Mouse (Mus musculus) lung, embryonic 15.5 days (tissue): ENCODE results near the gene Bmp7. TPM values are rescaled to one million over a fixed set of nuclear protein-coding genes. Genes with fewer than 3 reads are reported as not detected.

Experiments used
- ATAC-seq: fragments of 200-750 bp; cut with Nextera tagmentation; 2 replicates; pipeline ENCODE4 v1.8.0; 2017; ENCODE audit warnings: moderate number of reproducible peaks, borderline replicate concordance; ENCODE audit not compliant: low FRiP score, low TSS enrichment; ENCODE audit errors: extremely low read depth
- H3K27ac ChIP-seq: fragments of 300-500 bp; sonication (generic); 2 replicates; pipeline ENCODE4 v1.5.1; 2015; ENCODE audit warnings: moderate library complexity, mild to moderate bottlenecking, inconsistent platforms
- H3K27me3 ChIP-seq: fragments of 300-500 bp; sonication (generic); 2 replicates; pipeline ENCODE4 v1.6.1; 2015; ENCODE audit warnings: inconsistent platforms
- H3K36me3 ChIP-seq: fragments of 300-500 bp; sonication (generic); 2 replicates; pipeline ENCODE4 v1.6.1; 2015; ENCODE audit warnings: inconsistent platforms
- H3K4me1 ChIP-seq: fragments of 300-500 bp; sonication (generic); 2 replicates; pipeline ENCODE4 v1.6.1; 2015; ENCODE audit warnings: inconsistent platforms
- H3K4me2 ChIP-seq: fragments of 300-500 bp; sonication (generic); 2 replicates; pipeline ENCODE4 v1.6.1; 2015; ENCODE audit warnings: inconsistent platforms, mild to moderate bottlenecking, moderate library complexity
- H3K4me3 ChIP-seq: fragments of 300-500 bp; sonication (generic); 2 replicates; pipeline ENCODE4 v1.5.1; 2015; ENCODE audit warnings: mild to moderate bottlenecking, inconsistent platforms
- H3K9ac ChIP-seq: fragments of 300-500 bp; sonication (generic); 2 replicates; pipeline ENCODE4 v1.6.1; 2015; ENCODE audit warnings: inconsistent platforms
- H3K9me3 ChIP-seq: fragments of 300-500 bp; sonication (generic); 2 replicates; pipeline ENCODE4 v1.6.1; 2016; ENCODE audit warnings: inconsistent platforms
- WGBS: fragments of 180-500 bp; shearing (Covaris S2); methylation state at CpG from one replicate; pipeline ENCODE4 v1.1.7; 2015; 5-methylcytosine and 5-hydroxymethylcytosine counted together
- polyA plus RNA-seq: library from polyadenylated mRNA; unstranded; fragments of >200 nt; fragmentation: Nextera tagmentation; extraction: Ambion mirVana; gene quantifications from 2 replicates; pipeline ENCODE4 v1.2.1, GENCODE M21; 2015

Bmp7 gene
- polyA plus RNA-seq, 1 experiment from 2014 or later = 7.8 TPM

- Histone ChIP-seq H3K27ac (no peak overlapping the region), H3K4me3 (no peak overlapping the region), H3K36me3 (no peaks in the 10 kb centered on the region), H3K9me3 (no peaks in the 10 kb centered on the region), H3K27me3 (no peaks in the 10 kb centered on the region), H3K4me1 (no peaks in the 10 kb centered on the region), H3K4me2 (no peak overlapping the region), H3K9ac (no peak overlapping the region)
- 42% methylated on average over 10 of the region's 10 CpGs for WGBS
- ATAC-seq = peak; percentile 52
These were observed 39.0 kb downstream of the Bmp7 start for GRCm38 (mm10) chr2:172900954-172901701.

- WGBS = 46% methylated on average over 15 of the region's 15 CpGs
- no peak overlapping the region for H3K4me3 ChIP-seq
- H3K27ac ChIP-seq = no peak overlapping the region
- H3K4me2 ChIP-seq = no peak overlapping the region
- peak; percentile 10; the same call in 1 of the 2 replicates for ATAC-seq
- peaks cover 9% of the 10 kb centered on the region for H3K4me1 ChIP-seq
- no peaks in the 10 kb centered on the region for H3K36me3 ChIP-seq
- no peaks in the 10 kb centered on the region for H3K27me3 ChIP-seq
- H3K9me3 ChIP-seq = no peaks in the 10 kb centered on the region
- H3K9ac ChIP-seq = no peak overlapping the region
These were observed 50.2 kb downstream of the Bmp7 start for GRCm38 (mm10) chr2:172889756-172890443.

GRCm38 (mm10) chr2:172889222-172889621 lies 50.9 kb downstream of the Bmp7 start:
- no peaks in the 10 kb centered on the region for H3K27me3 ChIP-seq
- H3K4me3 ChIP-seq = no peak overlapping the region
- H3K9me3 ChIP-seq = no peaks in the 10 kb centered on the region
- H3K27ac ChIP-seq = no peak overlapping the region
- H3K36me3 ChIP-seq = no peaks in the 10 kb centered on the region
- no peak overlapping the region for H3K4me2 ChIP-seq
- H3K4me1 ChIP-seq = peaks cover 9% of the 10 kb centered on the region
- ATAC-seq = no peak
- no peak overlapping the region for H3K9ac ChIP-seq
- WGBS = 75% methylated on average over 12 of the region's 12 CpGs

- 43% methylated on average over 12 of the region's 12 CpGs for WGBS
- H3K4me2 ChIP-seq = no peak overlapping the region
- no peaks in the 10 kb centered on the region for H3K36me3 ChIP-seq
- peak; percentile 32; the same call in 1 of the 2 replicates for ATAC-seq
- no peak overlapping the region for H3K27ac ChIP-seq
- H3K9me3 ChIP-seq = no peaks in the 10 kb centered on the region
- no peaks in the 10 kb centered on the region for H3K27me3 ChIP-seq
- no peak overlapping the region for H3K4me3 ChIP-seq
- H3K4me1 ChIP-seq = peaks cover 9% of the 10 kb centered on the region
- H3K9ac ChIP-seq = no peak overlapping the region
These were observed 52.0 kb downstream of the Bmp7 start for GRCm38 (mm10) chr2:172888147-172888546.

GRCm38 (mm10) chr2:172885861-172886260 lies 54.3 kb downstream of the Bmp7 start:
- no peak overlapping the region for H3K27ac ChIP-seq
- no peaks in the 10 kb centered on the region for H3K9me3 ChIP-seq
- no peak overlapping the region for H3K4me2 ChIP-seq
- H3K36me3 ChIP-seq = no peaks in the 10 kb centered on the region
- H3K4me3 ChIP-seq = no peak overlapping the region
- ATAC-seq = no peak
- no peaks in the 10 kb centered on the region for H3K27me3 ChIP-seq
- WGBS = 52% methylated on average over 7 of the region's 7 CpGs
- no peak overlapping the region for H3K9ac ChIP-seq
- H3K4me1 ChIP-seq = peaks cover 9% of the 10 kb centered on the region

- Histone ChIP-seq H3K9ac (no peak overlapping the region), H3K36me3 (no peaks in the 10 kb centered on the region), H3K9me3 (no peaks in the 10 kb centered on the region), H3K4me2 (no peak overlapping the region), H3K4me1 (peaks cover 3% of the 10 kb centered on the region; the same call in 1 of the 2 replicates), H3K27ac (no peak overlapping the region), H3K27me3 (no peaks in the 10 kb centered on the region), H3K4me3 (no peak overlapping the region)
- ATAC-seq = no peak
- 64% methylated on average over 6 of the region's 6 CpGs for WGBS
These were observed 55.5 kb downstream of the Bmp7 start for GRCm38 (mm10) chr2:172884584-172884983.

- H3K4me3 ChIP-seq = no peak overlapping the region
- H3K9ac ChIP-seq = no peak overlapping the region
- no peaks in the 10 kb centered on the region for H3K9me3 ChIP-seq
- no peak for ATAC-seq
- peaks cover 6% of the 10 kb centered on the region; the same call in 1 of the 2 replicates for H3K4me1 ChIP-seq
- no peak overlapping the region for H3K27ac ChIP-seq
- no peaks in the 10 kb centered on the region for H3K36me3 ChIP-seq
- no peaks in the 10 kb centered on the region for H3K27me3 ChIP-seq
- H3K4me2 ChIP-seq = no peak overlapping the region
- WGBS = 77% methylated on average over 9 of the region's 9 CpGs
These were observed 64.9 kb downstream of the Bmp7 start for GRCm38 (mm10) chr2:172875201-172875600.

- WGBS = 76% methylated on average over 5 of the region's 5 CpGs
- no peak for ATAC-seq
- peak overlapping the region; percentile 74 for H3K27ac ChIP-seq
These were observed 73.8 kb downstream of the Bmp7 start for GRCm38 (mm10) chr2:172866356-172866755.

GRCm38 (mm10) chr2:172865165-172865564 lies 75.0 kb downstream of the Bmp7 start:
- no peak for ATAC-seq
- Histone ChIP-seq H3K4me3 (no peak overlapping the region), H3K4me1 (peaks cover 37% of the 10 kb centered on the region), H3K27me3 (peaks cover 10% of the 10 kb centered on the region; the same call in 1 of the 2 replicates), H3K27ac (no peak overlapping the region), H3K9me3 (no peaks in the 10 kb centered on the region), H3K4me2 (no peak overlapping the region), H3K9ac (no peak overlapping the region), H3K36me3 (no peaks in the 10 kb centered on the region)
- 84% methylated on average over 6 of the region's 6 CpGs for WGBS

More at GRCm38 (mm10) chr2:172866356-172866755, 73.8 kb downstream of the Bmp7 start:
- Histone ChIP-seq H3K27me3 (peaks cover 7% of the 10 kb centered on the region; the same call in 1 of the 2 replicates), H3K36me3 (no peaks in the 10 kb centered on the region), H3K4me2 (no peak overlapping the region), H3K4me1 (peaks cover 35% of the 10 kb centered on the region), H3K9ac (no peak overlapping the region), H3K4me3 (no peak overlapping the region), H3K9me3 (no peaks in the 10 kb centered on the region)

- Histone ChIP-seq H3K27me3 (peaks cover 10% of the 10 kb centered on the region; the same call in 1 of the 2 replicates), H3K9me3 (no peaks in the 10 kb centered on the region), H3K27ac (no peak overlapping the region), H3K4me3 (no peak overlapping the region), H3K4me1 (peaks cover 37% of the 10 kb centered on the region), H3K4me2 (no peak overlapping the region), H3K36me3 (no peaks in the 10 kb centered on the region), H3K9ac (no peak overlapping the region)
- WGBS = 88% methylated on average over 7 of the region's 7 CpGs
- no peak for ATAC-seq
These were observed 75.6 kb downstream of the Bmp7 start for GRCm38 (mm10) chr2:172864566-172864965.

- Histone ChIP-seq H3K9ac (no peak overlapping the region), H3K27ac (no peak overlapping the region)
These were observed 76.7 kb downstream of the Bmp7 start for GRCm38 (mm10) chr2:172863469-172863856.

More at GRCm38 (mm10) chr2:172863469-172863856, 76.7 kb downstream of the Bmp7 start:
- 17% methylated on average over 14 of the region's 14 CpGs for whole genome bisulfite sequencing
- H3K27me3 ChIP-seq = peaks cover 10% of the 10 kb centered on the region; the same call in 1 of the 2 replicates
- no peaks in the 10 kb centered on the region for H3K9me3 ChIP-seq
- peak overlapping the region; percentile 58 for H3K4me2 ChIP-seq
- no peaks in the 10 kb centered on the region for H3K36me3 ChIP-seq
- peaks cover 37% of the 10 kb centered on the region for H3K4me1 ChIP-seq
- ATAC-seq = no peak
- H3K4me3 ChIP-seq = peak overlapping the region; percentile 24
